Mouse (Mus musculus): ENCODE results near the gene Asb12. TPM values are rescaled to one million over a fixed set of nuclear protein-coding genes. Genes with fewer than 3 reads are reported as not detected.

Gene Asb12
- not detected in 2 replicates for polyA plus RNA-seq (2012; ENCODE audit: low replicate concordance)

DNA sequence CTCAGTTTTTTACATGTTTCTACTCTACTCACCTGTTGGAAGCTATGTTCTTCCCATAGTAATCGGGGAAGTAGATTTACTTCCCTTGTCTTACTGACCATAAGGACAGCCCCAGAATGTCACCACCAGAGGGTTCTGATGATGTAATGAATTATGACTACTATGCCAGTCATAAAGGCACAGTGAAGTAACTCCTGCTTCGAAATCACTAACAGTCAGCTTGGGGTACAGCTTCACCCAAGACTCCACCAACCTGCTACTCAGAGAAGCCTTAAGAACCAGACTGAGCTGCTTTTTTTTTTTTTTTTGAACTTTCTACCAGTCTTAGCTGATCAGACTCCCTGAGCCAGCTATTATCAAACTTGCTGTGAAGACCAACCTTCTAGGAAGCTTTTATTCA, at the start of gene Asb12, which contains the start of gene Pfn5:
Gene Asb12, minus strand, starts transcription at position 101 of the 400 bp plus-strand sequence.
Gene Pfn5, plus strand, starts transcription at position 218 of the 400 bp plus-strand sequence.

GRCm38 (mm10) chrX:95444776-95445111, 113.0 kb downstream of the Asb12 start, which contains the start of gene Amer1:
TSS of gene Amer1 (minus strand) at chrX:95444872.

Other genes with a start within 250 kb of the Asb12 start
- 0.09 and 0.39 TPM in 2 replicates for gene Amer1, start 113.1 kb downstream of the Asb12 start, polyA plus RNA-seq (2012; ENCODE audit: low replicate concordance)
- gene Pfn5, start 117 bp upstream of the Asb12 start, polyA plus RNA-seq (2012; ENCODE audit: low replicate concordance): not detected in 2 replicates
- 0.19 TPM in 1 of 2 replicates, not detected in the other for gene Zc4h2, start 100.5 kb upstream of the Asb12 start, polyA plus RNA-seq (2012; ENCODE audit: low replicate concordance)
- not detected in 2 replicates for gene Zc3h12b, start 153.7 kb upstream of the Asb12 start, polyA plus RNA-seq (2012; ENCODE audit: low replicate concordance)

Data from leukemia stem cell, adult 10-12 weeks (primary cell).